Mouse (Mus musculus) neural tube, embryonic 15.5 days (tissue): ENCODE results near the gene Gm20388. TPM values are rescaled to one million over a fixed set of nuclear protein-coding genes. Genes with fewer than 3 reads are reported as not detected.
A peak's percentile ranks its signal among the peaks of the same experiment; 100 is the strongest.

Experiments
- ATAC-seq: fragments of 200-750 bp; cut with Nextera tagmentation; 2 replicates; pipeline ENCODE4 v1.8.0; 2017; ENCODE audit warnings: mild to moderate bottlenecking, moderate TSS enrichment, moderate library complexity; ENCODE audit not compliant: low FRiP score
- H3K27ac ChIP-seq: fragments of 300-500 bp; sonication (generic); replicated peaks from 2 replicates; pipeline ENCODE4 v1.5.1; 2015; ENCODE audit warnings: mild to moderate bottlenecking, inconsistent platforms
- H3K27me3 ChIP-seq: fragments of 300-500 bp; sonication (generic); replicated peaks from 2 replicates; pipeline ENCODE4 v1.6.1; 2015; ENCODE audit warnings: inconsistent platforms
- H3K36me3 ChIP-seq: fragments of 300-500 bp; sonication (generic); 2 replicates; pipeline ENCODE4 v1.6.1; 2015; ENCODE audit warnings: inconsistent platforms
- H3K4me1 ChIP-seq: fragments of 300-500 bp; sonication (generic); 2 replicates; pipeline ENCODE4 v1.6.1; 2015; ENCODE audit warnings: inconsistent platforms
- H3K4me2 ChIP-seq: fragments of 300-500 bp; sonication (generic); 2 replicates; pipeline ENCODE4 v1.6.1; 2015; ENCODE audit warnings: inconsistent platforms, mild to moderate bottlenecking, moderate library complexity
- H3K4me3 ChIP-seq: fragments of 300-500 bp; sonication (generic); replicated peaks from 2 replicates; pipeline ENCODE4 v1.5.1; 2015; ENCODE audit warnings: mild to moderate bottlenecking, inconsistent platforms
- H3K9ac ChIP-seq: fragments of 300-500 bp; sonication (generic); replicated peaks from 2 replicates; pipeline ENCODE4 v1.6.1; 2015; ENCODE audit warnings: mild to moderate bottlenecking, inconsistent platforms
- H3K9me3 ChIP-seq: fragments of 300-500 bp; sonication (generic); replicated peaks from 2 replicates; pipeline ENCODE4 v1.6.1; 2016; ENCODE audit warnings: inconsistent platforms
- WGBS: fragments of 180-500 bp; shearing (Covaris S2); methylation state at CpG from one replicate; pipeline ENCODE4 v1.1.7; 2015; ENCODE audit warnings: mixed read lengths; 5-methylcytosine and 5-hydroxymethylcytosine counted together
- polyA plus RNA-seq: library from polyadenylated mRNA; unstranded; fragments of >200 nt; fragmentation: Nextera tagmentation; extraction: Ambion mirVana; gene quantifications from 2 replicates; pipeline ENCODE4 v1.2.1, GENCODE M21; 2015

Gm20388 gene
- polyA plus RNA-seq, 1 experiment from 2014 or later = not detected

- Histone ChIP-seq H3K36me3 (no peaks in the 10 kb centered on the region), H3K9ac (no peak overlapping the region), H3K4me3 (no peak overlapping the region), H3K27me3 (no peaks in the 10 kb centered on the region), H3K27ac (no peak overlapping the region), H3K4me2 (no peak overlapping the region), H3K4me1 (peaks cover 59% of the 10 kb centered on the region), H3K9me3 (no peaks in the 10 kb centered on the region)
- no peak for ATAC-seq
- WGBS = 75% methylated on average over 16 of the region's 16 CpGs
Observed at GRCm38 (mm10) chr8:119916237-119916892, 5.7 kb downstream of the Gm20388 start.

GRCm38 (mm10) chr8:119917415-119917814, 6.8 kb downstream of the Gm20388 start:
- ATAC-seq = no peak
- Histone ChIP-seq H3K27me3 (no peaks in the 10 kb centered on the region), H3K4me2 (no peak overlapping the region), H3K27ac (no peak overlapping the region), H3K36me3 (no peaks in the 10 kb centered on the region), H3K9ac (no peak overlapping the region), H3K4me1 (peaks cover 59% of the 10 kb centered on the region), H3K4me3 (no peak overlapping the region), H3K9me3 (no peaks in the 10 kb centered on the region)
- WGBS = 92% methylated on average over 3 of the region's 3 CpGs

GRCm38 (mm10) chr8:119918155-119918567, 7.5 kb downstream of the Gm20388 start:
- WGBS = 94% methylated on average over 1 of the region's 1 CpGs
- Histone ChIP-seq H3K4me3 (no peak overlapping the region), H3K4me1 (peaks cover 55% of the 10 kb centered on the region), H3K9ac (no peak overlapping the region), H3K27me3 (no peaks in the 10 kb centered on the region), H3K9me3 (no peaks in the 10 kb centered on the region), H3K4me2 (no peak overlapping the region), H3K27ac (no peak overlapping the region), H3K36me3 (no peaks in the 10 kb centered on the region)
- no peak for ATAC-seq

GRCm38 (mm10) chr8:119923259-119923658, 12.6 kb downstream of the Gm20388 start:
- H3K4me2 ChIP-seq = no peak overlapping the region
- H3K9ac ChIP-seq = no peak overlapping the region
- H3K36me3 ChIP-seq = no peaks in the 10 kb centered on the region
- H3K27ac ChIP-seq = no peak overlapping the region
- 57% methylated on average over 5 of the region's 5 CpGs for WGBS
- no peak overlapping the region for H3K4me3 ChIP-seq
- no peaks in the 10 kb centered on the region for H3K27me3 ChIP-seq
- no peak for ATAC-seq
- H3K4me1 ChIP-seq = peaks cover 50% of the 10 kb centered on the region
- H3K9me3 ChIP-seq = no peaks in the 10 kb centered on the region

GRCm38 (mm10) chr8:119925428-119925827, 14.8 kb downstream of the Gm20388 start:
- no peak overlapping the region for H3K27ac ChIP-seq
- no peak overlapping the region for H3K4me3 ChIP-seq
- no peak for ATAC-seq
- no peak overlapping the region for H3K9ac ChIP-seq
- WGBS = 94% methylated on average over 4 of the region's 4 CpGs
- no peaks in the 10 kb centered on the region for H3K36me3 ChIP-seq
- H3K9me3 ChIP-seq = no peaks in the 10 kb centered on the region
- no peak overlapping the region for H3K4me2 ChIP-seq
- H3K4me1 ChIP-seq = peaks cover 50% of the 10 kb centered on the region
- H3K27me3 ChIP-seq = no peaks in the 10 kb centered on the region

- Histone ChIP-seq H3K27ac (no peak overlapping the region), H3K4me1 (peaks cover 39% of the 10 kb centered on the region), H3K4me2 (no peak overlapping the region), H3K9ac (no peak overlapping the region), H3K4me3 (no peak overlapping the region), H3K27me3 (no peaks in the 10 kb centered on the region), H3K9me3 (no peaks in the 10 kb centered on the region), H3K36me3 (no peaks in the 10 kb centered on the region)
- no peak for ATAC-seq
- WGBS = 82% methylated on average over 2 of the region's 2 CpGs
Observed at GRCm38 (mm10) chr8:119926474-119926873, 15.8 kb downstream of the Gm20388 start.

GRCm38 (mm10) chr8:119927422-119928092, 16.9 kb downstream of the Gm20388 start:
- Histone ChIP-seq H3K4me1 (peaks cover 31% of the 10 kb centered on the region), H3K36me3 (peaks cover 4% of the 10 kb centered on the region; the same call in 1 of the 2 replicates), H3K9ac (no peak overlapping the region), H3K9me3 (no peaks in the 10 kb centered on the region), H3K27ac (no peak overlapping the region), H3K4me2 (no peak overlapping the region), H3K27me3 (no peaks in the 10 kb centered on the region), H3K4me3 (no peak overlapping the region)
- 45% methylated on average over 6 of the region's 6 CpGs for WGBS
- 0 out of 2 replicates have a peak, but pooled peaks have one; percentile 41 for ATAC-seq

GRCm38 (mm10) chr8:119931317-119931716, 20.7 kb downstream of the Gm20388 start:
- H3K27ac ChIP-seq = no peak overlapping the region
- peaks cover 9% of the 10 kb centered on the region for H3K4me1 ChIP-seq
- peaks cover 9% of the 10 kb centered on the region; the same call in 1 of the 2 replicates for H3K36me3 ChIP-seq
- WGBS = 68% methylated on average over 4 of the region's 4 CpGs
- no peak overlapping the region for H3K4me3 ChIP-seq
- no peaks in the 10 kb centered on the region for H3K9me3 ChIP-seq
- ATAC-seq = no peak
- H3K27me3 ChIP-seq = no peaks in the 10 kb centered on the region
- no peak overlapping the region for H3K4me2 ChIP-seq
- H3K9ac ChIP-seq = no peak overlapping the region

- H3K9me3 ChIP-seq = no peaks in the 10 kb centered on the region
- no peak overlapping the region for H3K9ac ChIP-seq
- no peaks in the 10 kb centered on the region for H3K27me3 ChIP-seq
- H3K27ac ChIP-seq = no peak overlapping the region
- WGBS = 95% methylated on average over 4 of the region's 4 CpGs
- ATAC-seq = no peak
- H3K4me1 ChIP-seq = peaks cover 9% of the 10 kb centered on the region
- H3K36me3 ChIP-seq = peaks cover 20% of the 10 kb centered on the region
- no peak overlapping the region for H3K4me3 ChIP-seq
- no peak overlapping the region for H3K4me2 ChIP-seq
Observed at GRCm38 (mm10) chr8:119933681-119934080, 23.0 kb downstream of the Gm20388 start.

GRCm38 (mm10) chr8:119935541-119935940, 24.9 kb downstream of the Gm20388 start:
- Histone ChIP-seq H3K9ac (no peak overlapping the region), H3K4me1 (peaks cover 23% of the 10 kb centered on the region), H3K36me3 (peaks cover 20% of the 10 kb centered on the region), H3K4me3 (no peak overlapping the region), H3K27me3 (no peaks in the 10 kb centered on the region), H3K27ac (no peak overlapping the region), H3K4me2 (no peak overlapping the region), H3K9me3 (no peaks in the 10 kb centered on the region)
- no peak for ATAC-seq
- WGBS = 84% methylated on average over 6 of the region's 6 CpGs

GRCm38 (mm10) chr8:119938481-119938880, 27.8 kb downstream of the Gm20388 start:
- ATAC-seq = no peak
- no peaks in the 10 kb centered on the region for H3K9me3 ChIP-seq
- no peaks in the 10 kb centered on the region for H3K27me3 ChIP-seq
- 0 out of 2 replicates have a peak overlapping the region, but pooled peaks have one; percentile 68 for H3K27ac ChIP-seq
- 81% methylated on average over 7 of the region's 7 CpGs for WGBS
- no peak overlapping the region for H3K4me3 ChIP-seq
- no peak overlapping the region for H3K9ac ChIP-seq
- H3K4me1 ChIP-seq = peaks cover 23% of the 10 kb centered on the region
- no peak overlapping the region for H3K4me2 ChIP-seq
- H3K36me3 ChIP-seq = peaks cover 35% of the 10 kb centered on the region

GRCm38 (mm10) chr8:119939336-119939735, 28.7 kb downstream of the Gm20388 start:
- WGBS = 50% methylated on average over 2 of the region's 2 CpGs
- Histone ChIP-seq H3K4me2 (no peak overlapping the region), H3K27me3 (no peaks in the 10 kb centered on the region), H3K9me3 (no peaks in the 10 kb centered on the region), H3K4me1 (peaks cover 27% of the 10 kb centered on the region), H3K36me3 (peaks cover 41% of the 10 kb centered on the region), H3K9ac (no peak overlapping the region), H3K27ac (peak overlapping the region; percentile 68), H3K4me3 (no peak overlapping the region)
- ATAC-seq = 0 out of 2 replicates have a peak, but pooled peaks have one; percentile 40
